Mouse (Mus musculus) left cerebral cortex, adult 18-20 months (tissue): ENCODE data around the gene St6galnac6. TPM values are rescaled to one million over a fixed set of nuclear protein-coding genes. Genes with fewer than 3 reads are reported as not detected.

ENCODE experiments used
- DNase-seq, 2 experiments: peaks; one replicate each; pipeline ENCODE4 v3.0.0; 2021 to 2022; ENCODE audit warnings: low spot score in 2 of 2, mixed read lengths in 1 of 2
- microRNA-seq, 2 experiments: library from miRNA; unstranded; fragments of <30 nt; microRNA quantifications; one replicate each; pipeline ENCODE4 v1.2.0; 2021
- total RNA-seq, 2 experiments: library from RNA; stranded (reverse); gene quantifications; 2 replicates each; pipeline ENCODE4 v1.2.3; 2021

The St6galnac6 gene
- total RNA-seq, 2 experiments from 2014 or later = 113 to 130 TPM

GRCm38 (mm10) chr2:32667775-32668174 is 68.3 kb downstream of the St6galnac6 start:
- no peak for DNase-seq

GRCm38 (mm10) chr2:32668176-32668575 is 68.7 kb downstream of the St6galnac6 start:
- no peak for DNase-seq

- DNase-seq = no peak
These were observed 70.4 kb downstream of the St6galnac6 start for GRCm38 (mm10) chr2:32669876-32670275.

Small RNAs within 50 kb of the gene (microRNA-seq; reads per million reads assigned to microRNA genes)
- 0 reads per million in 2 experiments for gene Mir1954

Other genes with a start within 250 kb of the St6galnac6 start
- gene Ciz1, start 247.4 kb upstream of the St6galnac6 start, total RNA-seq = 10 to 100 TPM; 66.4 to 78.3 TPM
- gene Dnm1, start 246.4 kb upstream of the St6galnac6 start, total RNA-seq = 1,000 to 10,000 TPM; 1,236 to 1,244 TPM
- 100 to 1,000 TPM; 283 to 350 TPM for gene 1110008P14Rik, start 217.8 kb upstream of the St6galnac6 start, total RNA-seq
- under 1 TPM; 0.77 to 0.84 TPM for gene Lcn2, start 211.5 kb upstream of the St6galnac6 start, total RNA-seq
- gene Ptges2, start 203.8 kb upstream of the St6galnac6 start, total RNA-seq = 10 to 100 TPM; 49.5 to 51.2 TPM
- gene Naif1, start 149.3 kb upstream of the St6galnac6 start, total RNA-seq = 1 to 10 TPM; 3.7 to 4.6 TPM
- 10 to 100 TPM; 67.5 to 72.1 TPM for gene Slc25a25, start 148.3 kb upstream of the St6galnac6 start, total RNA-seq
- 10 to 100 TPM; 67.3 to 68.4 TPM for gene Fam102a, start 64.4 kb upstream of the St6galnac6 start, total RNA-seq
- 10 to 100 TPM; 71.4 to 77.1 TPM for gene Dpm2, start 28.9 kb upstream of the St6galnac6 start, total RNA-seq
- gene Pip5kl1, start 24.9 kb upstream of the St6galnac6 start, total RNA-seq = 10 to 100 TPM in 1 of 2 experiments, 1 to 10 TPM in 1; 8.6 to 10.3 TPM
- under 1 TPM; 0.79 to 0.82 TPM for gene 9430097D07Rik, start 24.0 kb upstream of the St6galnac6 start, total RNA-seq
- 10 to 100 TPM; 40.6 TPM for gene St6galnac4, start 12.6 kb upstream of the St6galnac6 start, total RNA-seq
- gene Ak1, start 22.0 kb downstream of the St6galnac6 start, total RNA-seq = 100 to 1,000 TPM; 151 to 160 TPM
- 10 to 100 TPM; 18.4 to 19.9 TPM for gene Eng, start 46.9 kb downstream of the St6galnac6 start, total RNA-seq
- 1 to 10 TPM; 7.6 to 9.0 TPM for gene Fpgs, start 104.4 kb downstream of the St6galnac6 start, total RNA-seq
- 100 to 1,000 TPM; 128 to 133 TPM for gene Cdk9, start 113.4 kb downstream of the St6galnac6 start, total RNA-seq
- 10 to 100 TPM; 27.9 to 35.5 TPM for gene Sh2d3c, start 121.3 kb downstream of the St6galnac6 start, total RNA-seq
- 1 to 10 TPM; 2.2 to 2.8 TPM for gene 6330409D20Rik, start 141.3 kb downstream of the St6galnac6 start, total RNA-seq
- gene Tor2a, start 157.5 kb downstream of the St6galnac6 start, total RNA-seq = 10 to 100 TPM; 28.7 to 34.3 TPM
- 1 to 10 TPM in 1 of 2 experiments, under 1 TPM in 1; 0.88 to 1.0 TPM for gene Ttc16, start 175.9 kb downstream of the St6galnac6 start, total RNA-seq
- 10 to 100 TPM in 1 of 2 experiments, 1 to 10 TPM in 1; 8.1 to 10.2 TPM for gene Ptrh1, start 176.1 kb downstream of the St6galnac6 start, total RNA-seq
- under 1 TPM; 0.28 to 0.33 TPM for gene Cfap157, start 184.7 kb downstream of the St6galnac6 start, total RNA-seq
- 1,000 to 10,000 TPM in 1 of 2 experiments, 100 to 1,000 TPM in 1; 951 to 1,006 TPM for gene Stxbp1, start 247.5 kb downstream of the St6galnac6 start, total RNA-seq